Mouse (Mus musculus): ENCODE data around the gene Tktl2.

The Tktl2 gene

DNA sequence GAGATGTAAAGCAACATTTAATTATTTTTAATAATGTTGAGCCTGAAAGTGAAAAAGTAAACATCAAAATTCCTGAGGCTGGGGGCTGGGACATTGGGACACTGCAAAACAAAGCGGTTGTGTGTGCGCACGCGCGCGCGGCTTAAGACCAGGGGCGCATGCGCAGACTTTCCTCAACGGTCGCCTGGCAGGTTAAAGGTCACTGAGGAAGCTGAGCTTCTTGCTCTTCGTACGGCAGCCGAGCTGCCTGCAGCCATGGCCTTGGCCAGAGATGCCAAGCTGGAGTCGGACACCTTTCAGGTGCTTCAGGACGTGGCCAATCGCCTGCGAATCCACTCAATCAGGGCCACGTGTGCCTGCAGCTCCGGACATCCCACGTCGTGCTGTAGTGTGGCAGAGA lies at the start of gene Tktl2:
Gene Tktl2 (plus strand): TSS at position 220 of the 400 bp plus-strand sequence.
- H3K27me3 ChIP-seq (ENCODE audit: insufficient read depth, low read length) = peaks cover 13% of the 10 kb centered on the region; the same call in 1 of the 2 replicates
- peaks cover 13% of the 10 kb centered on the region; the same call in 1 of the 2 replicates for H3K9me3 ChIP-seq (ENCODE audit: low read length)
- peak within 1 kb of the TSS; percentile 54 for H3K4me3 ChIP-seq (replicated peaks; ENCODE audit: low read length)
- H3K36me3 ChIP-seq (ENCODE audit: insufficient read depth, low read length) = no peaks in the 10 kb centered on the region
- H3K4me1 ChIP-seq (replicated peaks; ENCODE audit: low read depth, low read length) = peaks cover 3% of the 10 kb centered on the region
- no peak for TF ChIP-seq POU5F1 (IDR thresholded peaks at IDR 0.05; ENCODE audit: borderline replicate concordance, low read length)
- TF ChIP-seq NANOG (IDR thresholded peaks at IDR 0.05; ENCODE audit: borderline replicate concordance, low read length) = no peak
- TF ChIP-seq CTCF (conservative IDR thresholded peaks at IDR 0.05; ENCODE audit: low read length) = no peak

DNA sequence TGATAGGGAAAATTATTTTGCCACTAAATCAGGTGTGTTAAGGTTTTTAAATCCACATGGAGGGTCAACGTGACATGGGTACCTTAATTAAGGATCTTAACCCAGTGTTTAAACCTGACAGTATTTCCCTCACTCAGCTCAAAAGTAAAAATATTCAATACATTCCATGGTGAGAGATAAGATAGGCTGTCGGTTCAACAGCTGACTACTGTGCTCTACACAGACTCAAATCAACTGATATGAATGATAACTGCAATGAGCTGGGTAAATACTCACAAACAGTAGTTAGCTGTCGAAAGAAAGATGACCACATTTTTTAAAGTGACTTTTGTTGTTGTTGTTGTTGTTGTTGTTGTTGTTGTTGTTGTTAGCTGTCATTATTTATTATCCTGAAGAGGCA lies 41.7 kb upstream of the Tktl2 start:
- Histone ChIP-seq H3K9me3 (ENCODE audit: low read length) (no peaks in the 10 kb centered on the region), H3K36me3 (ENCODE audit: insufficient read depth, low read length) (peaks cover 6% of the 10 kb centered on the region; the same call in 1 of the 2 replicates), H3K27me3 (ENCODE audit: insufficient read depth, low read length) (no peaks in the 10 kb centered on the region), H3K4me3 (replicated peaks; ENCODE audit: low read length) (no peak overlapping the region), H3K4me1 (replicated peaks; ENCODE audit: low read depth, low read length) (peaks cover 14% of the 10 kb centered on the region)
- TF ChIP-seq NANOG (IDR thresholded peaks at IDR 0.05; ENCODE audit: borderline replicate concordance, low read length) (no peak), CTCF (conservative IDR thresholded peaks at IDR 0.05; ENCODE audit: low read length) (no peak), POU5F1 (IDR thresholded peaks at IDR 0.05; ENCODE audit: borderline replicate concordance, low read length) (no peak)

DNA sequence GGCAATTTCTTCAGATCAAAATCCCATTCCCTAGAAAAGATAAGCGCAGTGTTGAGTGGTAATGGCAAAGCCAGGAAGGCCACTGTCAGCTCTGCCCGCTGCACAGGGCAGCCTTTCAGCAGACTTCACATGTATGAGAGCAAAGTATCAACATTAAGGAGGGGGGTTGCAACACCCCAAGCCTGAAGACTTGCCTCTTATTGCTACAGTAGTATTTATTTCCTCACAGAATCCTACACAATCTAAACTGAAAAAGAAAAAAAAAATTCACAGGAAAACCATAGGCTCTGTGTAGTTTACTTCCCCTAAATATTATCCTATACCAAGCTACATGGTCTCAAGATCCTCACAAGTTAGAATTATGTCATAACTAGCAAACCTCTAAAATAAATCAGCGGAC lies 34.7 kb upstream of the Tktl2 start:
- no peaks in the 10 kb centered on the region for H3K27me3 ChIP-seq (ENCODE audit: insufficient read depth, low read length)
- peaks cover 74% of the 10 kb centered on the region for H3K36me3 ChIP-seq (ENCODE audit: insufficient read depth, low read length)
- H3K4me3 ChIP-seq (replicated peaks; ENCODE audit: low read length) = no peak overlapping the region
- no peak for TF ChIP-seq NANOG (IDR thresholded peaks at IDR 0.05; ENCODE audit: borderline replicate concordance, low read length)
- TF ChIP-seq CTCF (conservative IDR thresholded peaks at IDR 0.05; ENCODE audit: low read length) = no peak
- TF ChIP-seq POU5F1 (IDR thresholded peaks at IDR 0.05; ENCODE audit: borderline replicate concordance, low read length) = no peak
- peaks cover 14% of the 10 kb centered on the region for H3K4me1 ChIP-seq (replicated peaks; ENCODE audit: low read depth, low read length)
- no peaks in the 10 kb centered on the region for H3K9me3 ChIP-seq (ENCODE audit: low read length)

DNA sequence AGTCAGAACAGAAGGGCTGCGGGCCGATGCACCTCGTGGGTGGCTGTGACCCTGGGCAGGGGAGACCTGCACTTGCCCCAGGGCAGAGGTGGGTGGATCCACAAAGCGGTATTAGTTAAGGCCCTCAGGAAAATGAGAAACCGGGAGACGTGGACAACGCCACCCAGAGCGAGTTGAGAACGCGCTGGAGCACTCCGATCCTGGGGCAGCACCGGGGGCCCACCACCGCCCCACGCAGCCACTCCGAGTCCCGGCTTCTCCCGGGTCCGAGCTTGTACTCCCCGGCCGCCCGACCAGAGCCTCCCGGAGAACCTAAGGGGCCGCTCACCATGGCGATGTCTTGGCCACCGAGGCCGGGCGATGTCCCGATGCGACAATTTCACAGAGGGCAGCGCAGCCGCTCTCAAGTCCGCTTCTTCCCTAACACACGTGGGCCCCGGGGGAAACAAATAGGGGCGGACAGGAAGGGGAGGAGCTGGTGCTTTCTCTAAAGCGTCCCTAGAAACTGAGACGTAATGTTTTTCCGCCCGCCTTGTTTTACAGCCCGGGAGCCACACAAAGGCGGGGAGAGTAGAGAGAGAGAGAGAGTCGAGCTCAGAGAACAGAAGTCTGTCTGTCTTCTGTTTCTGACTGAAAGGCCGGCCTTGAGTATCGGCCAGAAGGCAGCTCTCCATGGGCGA lies 25.3 kb upstream of the Tktl2 start, which contains the start of gene Tma16:
Gene Tma16 (minus strand): TSS at position 447 of the 680 bp plus-strand sequence.
- H3K27me3 ChIP-seq (ENCODE audit: insufficient read depth, low read length) = no peaks in the 10 kb centered on the region
- peaks cover 33% of the 10 kb centered on the region for H3K36me3 ChIP-seq (ENCODE audit: insufficient read depth, low read length)
- H3K9me3 ChIP-seq (ENCODE audit: low read length) = no peaks in the 10 kb centered on the region
- H3K4me3 ChIP-seq (replicated peaks; ENCODE audit: low read length) = peak within 1 kb of the TSS; percentile 97
- peaks cover 36% of the 10 kb centered on the region for H3K4me1 ChIP-seq (replicated peaks; ENCODE audit: low read depth, low read length)
- TF ChIP-seq CTCF (conservative IDR thresholded peaks at IDR 0.05; ENCODE audit: low read length) = no peak
- TF ChIP-seq NANOG (IDR thresholded peaks at IDR 0.05; ENCODE audit: borderline replicate concordance, low read length) = no peak
- no peak; the same call in 1 of the 2 replicates for TF ChIP-seq POU5F1 (IDR thresholded peaks at IDR 0.05; ENCODE audit: borderline replicate concordance, low read length)

DNA sequence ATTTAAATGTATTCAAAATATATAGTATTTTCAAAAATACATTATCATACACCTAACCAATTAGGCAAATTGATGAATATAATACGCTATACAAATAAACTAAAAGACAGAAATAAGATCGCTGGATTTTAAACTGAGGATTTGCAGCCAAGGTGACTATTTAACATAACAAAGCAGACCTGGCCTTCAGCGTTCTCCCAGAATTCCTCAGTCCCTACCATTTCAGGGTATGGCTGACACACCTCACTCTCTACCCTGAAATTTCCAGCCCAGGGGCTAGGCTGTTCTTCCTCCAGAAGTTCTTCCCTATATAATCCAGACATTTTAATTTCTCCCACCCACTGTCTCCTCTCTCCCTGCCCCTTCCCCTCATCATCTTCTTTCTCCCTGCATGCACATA lies 23.0 kb upstream of the Tktl2 start:
- Histone ChIP-seq H3K9me3 (ENCODE audit: low read length) (no peaks in the 10 kb centered on the region), H3K4me1 (replicated peaks; ENCODE audit: low read depth, low read length) (peaks cover 30% of the 10 kb centered on the region), H3K4me3 (replicated peaks; ENCODE audit: low read length) (no peak overlapping the region), H3K36me3 (ENCODE audit: insufficient read depth, low read length) (peaks cover 10% of the 10 kb centered on the region), H3K27me3 (ENCODE audit: insufficient read depth, low read length) (no peaks in the 10 kb centered on the region)
- TF ChIP-seq POU5F1 (IDR thresholded peaks at IDR 0.05; ENCODE audit: borderline replicate concordance, low read length) = 0 out of 2 replicates have a peak, but pooled peaks have one; percentile 13
- no peak for TF ChIP-seq CTCF (conservative IDR thresholded peaks at IDR 0.05; ENCODE audit: low read length)

GRCm38 (mm10) chr8:66490624-66491023 lies 20.9 kb upstream of the Tktl2 start:
- TF ChIP-seq CTCF (conservative IDR thresholded peaks at IDR 0.05; ENCODE audit: low read length) (no peak), POU5F1 (IDR thresholded peaks at IDR 0.05; ENCODE audit: borderline replicate concordance, low read length) (no peak), NANOG (IDR thresholded peaks at IDR 0.05; ENCODE audit: borderline replicate concordance, low read length) (no peak)
- Histone ChIP-seq H3K4me1 (replicated peaks; ENCODE audit: low read depth, low read length) (peaks cover 16% of the 10 kb centered on the region), H3K36me3 (ENCODE audit: insufficient read depth, low read length) (no peaks in the 10 kb centered on the region), H3K9me3 (ENCODE audit: low read length) (no peaks in the 10 kb centered on the region), H3K4me3 (replicated peaks; ENCODE audit: low read length) (no peak overlapping the region), H3K27me3 (ENCODE audit: insufficient read depth, low read length) (no peaks in the 10 kb centered on the region)

DNA sequence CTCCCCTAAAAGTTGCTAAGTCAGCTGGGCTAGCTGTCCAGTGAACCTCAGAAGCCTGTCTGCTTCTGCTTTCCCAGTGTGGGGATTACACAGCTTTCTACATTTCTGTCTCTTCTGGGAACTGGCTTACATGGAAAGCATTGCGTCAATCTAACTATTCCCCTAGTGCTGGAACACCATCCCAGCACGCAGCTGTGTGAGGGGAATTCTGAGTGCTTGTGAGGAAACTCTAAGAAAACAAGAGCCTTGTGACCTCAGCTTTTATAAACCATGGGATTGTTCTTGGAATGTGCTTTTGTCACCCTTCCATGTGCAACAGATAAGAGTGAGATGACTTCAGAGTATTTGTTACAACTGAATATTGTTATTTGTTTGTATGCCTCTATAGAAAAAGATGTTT lies 17.1 kb upstream of the Tktl2 start:
- Histone ChIP-seq H3K4me1 (replicated peaks; ENCODE audit: low read depth, low read length) (no peaks in the 10 kb centered on the region), H3K9me3 (ENCODE audit: low read length) (no peaks in the 10 kb centered on the region), H3K36me3 (ENCODE audit: insufficient read depth, low read length) (no peaks in the 10 kb centered on the region), H3K27me3 (ENCODE audit: insufficient read depth, low read length) (no peaks in the 10 kb centered on the region), H3K4me3 (replicated peaks; ENCODE audit: low read length) (no peak overlapping the region)
- TF ChIP-seq NANOG (IDR thresholded peaks at IDR 0.05; ENCODE audit: borderline replicate concordance, low read length) (no peak), CTCF (conservative IDR thresholded peaks at IDR 0.05; ENCODE audit: low read length) (no peak), POU5F1 (IDR thresholded peaks at IDR 0.05; ENCODE audit: borderline replicate concordance, low read length) (no peak)

GRCm38 (mm10) chr8:66495726-66496125 lies 15.8 kb upstream of the Tktl2 start:
- TF ChIP-seq POU5F1 (IDR thresholded peaks at IDR 0.05; ENCODE audit: borderline replicate concordance, low read length) (no peak), CTCF (conservative IDR thresholded peaks at IDR 0.05; ENCODE audit: low read length) (peak; percentile 57)
- H3K4me3 ChIP-seq (replicated peaks; ENCODE audit: low read length) = no peak overlapping the region
- H3K27me3 ChIP-seq (ENCODE audit: insufficient read depth, low read length) = no peaks in the 10 kb centered on the region
- H3K9me3 ChIP-seq (ENCODE audit: low read length) = no peaks in the 10 kb centered on the region
- no peaks in the 10 kb centered on the region for H3K36me3 ChIP-seq (ENCODE audit: insufficient read depth, low read length)
- H3K4me1 ChIP-seq (replicated peaks; ENCODE audit: low read depth, low read length) = no peaks in the 10 kb centered on the region
